Mouse (Mus musculus) heart, embryonic 12.5 days (tissue): ENCODE data around the gene Maats1. TPM values are rescaled to one million over a fixed set of nuclear protein-coding genes. Genes with fewer than 3 reads are reported as not detected.

Source experiments
- ATAC-seq: fragments of 200-750 bp; cut with Nextera tagmentation; 2 replicates; pipeline ENCODE4 v1.8.0; 2017; ENCODE audit warnings: moderate TSS enrichment, moderate library complexity; ENCODE audit not compliant: insufficient number of reproducible peaks, low FRiP score
- H3K27ac ChIP-seq: fragments of 300-500 bp; sonication (generic); 2 replicates; pipeline ENCODE4 v1.5.1; 2016; ENCODE audit warnings: mild to moderate bottlenecking, moderate library complexity; ENCODE audit not compliant: poor library complexity, severe bottlenecking
- H3K27me3 ChIP-seq: fragments of 300-500 bp; sonication (generic); replicated peaks from 2 replicates; pipeline ENCODE4 v1.6.1; 2016; ENCODE audit warnings: mild to moderate bottlenecking, moderate library complexity
- H3K36me3 ChIP-seq: fragments of 300-500 bp; sonication (generic); 2 replicates; pipeline ENCODE4 v1.6.1; 2016; ENCODE audit warnings: mild to moderate bottlenecking, moderate library complexity
- H3K4me1 ChIP-seq: fragments of 300-500 bp; sonication (generic); replicated peaks from 2 replicates; pipeline ENCODE4 v1.6.1; 2016; ENCODE audit warnings: mild to moderate bottlenecking
- H3K4me2 ChIP-seq: fragments of 300-500 bp; sonication (generic); 2 replicates; pipeline ENCODE4 v1.6.1; 2016; ENCODE audit warnings: mild to moderate bottlenecking, moderate library complexity
- H3K4me3 ChIP-seq: fragments of 300-500 bp; sonication (generic); 2 replicates; pipeline ENCODE4 v1.5.1; 2016; ENCODE audit warnings: mild to moderate bottlenecking
- H3K9ac ChIP-seq: fragments of 300-500 bp; sonication (generic); 2 replicates; pipeline ENCODE4 v1.6.1; 2016; ENCODE audit warnings: mild to moderate bottlenecking, moderate library complexity
- H3K9me3 ChIP-seq: fragments of 300-500 bp; sonication (generic); replicated peaks from 2 replicates; pipeline ENCODE4 v1.6.1; 2016; ENCODE audit warnings: mild to moderate bottlenecking, moderate library complexity
- WGBS: fragments of 180-500 bp; shearing (Covaris S2); methylation state at CpG from one replicate; pipeline ENCODE4 v1.1.7; 2016; 5-methylcytosine and 5-hydroxymethylcytosine counted together
- polyA plus RNA-seq: library from polyadenylated mRNA; unstranded; fragments of >200 nt; fragmentation: Nextera tagmentation; extraction: Ambion mirVana; gene quantifications from 2 replicates; pipeline ENCODE4 v1.2.1, GENCODE M21; 2016

Maats1 gene
- polyA plus RNA-seq, 1 experiment from 2014 or later: not detected

- Histone ChIP-seq H3K4me1 (peaks cover 74% of the 10 kb centered on the region), H3K4me2 (peak overlapping the region; percentile 55; the same call in 1 of the 2 replicates), H3K27me3 (no peaks in the 10 kb centered on the region), H3K27ac (peak overlapping the region; percentile 78), H3K4me3 (no peak overlapping the region), H3K9me3 (no peaks in the 10 kb centered on the region), H3K36me3 (peaks cover 69% of the 10 kb centered on the region), H3K9ac (peak overlapping the region; percentile 51)
- ATAC-seq: no peak
- WGBS: 74% methylated on average over 8 of the region's 8 CpGs
These were observed 28.9 kb upstream of the Maats1 start for GRCm38 (mm10) chr16:38370633-38371374.

DNA sequence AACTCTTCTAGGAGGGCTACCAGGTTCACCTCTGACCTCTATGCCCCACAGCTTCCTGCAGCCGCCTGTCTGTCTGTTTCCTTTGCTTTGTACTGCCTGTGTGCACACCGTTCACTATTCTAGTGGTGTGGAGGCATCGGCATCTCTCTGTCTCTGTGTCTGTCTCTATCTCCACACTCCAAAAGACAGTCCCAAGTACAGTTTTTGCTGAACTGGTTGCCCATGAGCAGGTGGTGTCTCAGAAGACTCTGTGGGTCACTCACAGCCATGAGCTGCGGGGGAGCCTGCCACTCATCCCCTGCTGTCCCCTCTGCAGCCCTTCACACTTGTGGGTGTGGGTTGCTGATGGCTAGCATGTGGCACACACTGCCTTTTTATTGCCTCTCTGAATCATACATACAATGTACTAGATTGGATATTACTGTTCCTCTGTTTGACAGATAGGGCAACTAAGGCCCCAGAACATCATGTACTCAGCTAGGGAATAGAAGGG, 28.1 kb upstream of the Maats1 start:
- peak overlapping the region; percentile 78; the same call in 1 of the 2 replicates for H3K27ac ChIP-seq
- H3K4me3 ChIP-seq: no peak overlapping the region
- no peaks in the 10 kb centered on the region for H3K27me3 ChIP-seq
- peak overlapping the region; percentile 51 for H3K9ac ChIP-seq
- WGBS: 77% methylated on average over 4 of the region's 4 CpGs
- no peaks in the 10 kb centered on the region for H3K9me3 ChIP-seq
- peak overlapping the region; percentile 55 for H3K4me2 ChIP-seq
- ATAC-seq: no peak
- peaks cover 66% of the 10 kb centered on the region for H3K4me1 ChIP-seq
- peaks cover 67% of the 10 kb centered on the region for H3K36me3 ChIP-seq

DNA sequence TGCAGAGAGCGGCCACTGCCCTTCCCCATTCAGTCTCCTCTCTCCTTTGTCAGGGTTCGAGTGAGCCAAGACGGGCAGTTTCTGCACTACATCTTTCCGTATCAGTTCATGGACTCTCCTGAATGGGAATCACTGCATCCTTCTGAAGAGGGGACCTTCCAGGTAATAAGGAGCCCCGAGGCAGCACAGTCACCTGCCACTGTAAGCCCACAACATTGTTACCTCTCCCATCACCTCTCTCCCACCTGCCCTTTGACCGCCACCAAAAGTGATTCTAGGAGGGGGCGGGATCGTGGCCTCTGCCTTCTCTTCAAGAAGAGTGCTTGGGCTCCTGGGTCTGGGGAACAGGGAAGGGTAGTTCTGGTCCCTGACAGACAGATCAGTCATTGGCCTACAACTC, 27.5 kb upstream of the Maats1 start:
- Histone ChIP-seq H3K9me3 (no peaks in the 10 kb centered on the region), H3K4me3 (peak overlapping the region; percentile 5; the same call in 1 of the 2 replicates), H3K4me1 (peaks cover 60% of the 10 kb centered on the region), H3K36me3 (peaks cover 61% of the 10 kb centered on the region), H3K27ac (peak overlapping the region; percentile 35), H3K9ac (peak overlapping the region; percentile 51; the same call in 1 of the 2 replicates), H3K4me2 (peak overlapping the region; percentile 55), H3K27me3 (no peaks in the 10 kb centered on the region)
- ATAC-seq: no peak
- WGBS: 79% methylated on average over 8 of the region's 8 CpGs

- Histone ChIP-seq H3K4me2 (peak overlapping the region; percentile 55), H3K9me3 (no peaks in the 10 kb centered on the region), H3K27me3 (no peaks in the 10 kb centered on the region), H3K9ac (peak overlapping the region; percentile 51), H3K4me3 (peak overlapping the region; percentile 26; the same call in 1 of the 2 replicates), H3K36me3 (peaks cover 57% of the 10 kb centered on the region), H3K4me1 (peaks cover 56% of the 10 kb centered on the region), H3K27ac (peak overlapping the region; percentile 35)
- no peak for ATAC-seq
- 73% methylated on average over 7 of the region's 7 CpGs for WGBS
These were observed 27.1 kb upstream of the Maats1 start for GRCm38 (mm10) chr16:38369000-38369399.

GRCm38 (mm10) chr16:38368336-38368735, 26.4 kb upstream of the Maats1 start:
- Histone ChIP-seq H3K9ac (peak overlapping the region; percentile 39; the same call in 1 of the 2 replicates), H3K9me3 (no peaks in the 10 kb centered on the region), H3K4me2 (peak overlapping the region; percentile 55), H3K27me3 (no peaks in the 10 kb centered on the region), H3K4me3 (peak overlapping the region; percentile 26; the same call in 1 of the 2 replicates), H3K36me3 (peaks cover 50% of the 10 kb centered on the region), H3K4me1 (peaks cover 49% of the 10 kb centered on the region), H3K27ac (no peak overlapping the region)
- WGBS: 35% methylated on average over 10 of the region's 10 CpGs
- ATAC-seq: no peak

GRCm38 (mm10) chr16:38366231-38366630, 24.3 kb upstream of the Maats1 start:
- peaks cover 33% of the 10 kb centered on the region for H3K36me3 ChIP-seq
- ATAC-seq: no peak
- peak overlapping the region; percentile 100; the same call in 1 of the 2 replicates for H3K27ac ChIP-seq
- H3K9me3 ChIP-seq: no peaks in the 10 kb centered on the region
- H3K4me2 ChIP-seq: peak overlapping the region; percentile 83
- H3K27me3 ChIP-seq: no peaks in the 10 kb centered on the region
- peak overlapping the region; percentile 94 for H3K9ac ChIP-seq
- peak overlapping the region; percentile 66 for H3K4me3 ChIP-seq
- 43% methylated on average over 4 of the region's 4 CpGs for WGBS
- H3K4me1 ChIP-seq: peaks cover 46% of the 10 kb centered on the region

DNA sequence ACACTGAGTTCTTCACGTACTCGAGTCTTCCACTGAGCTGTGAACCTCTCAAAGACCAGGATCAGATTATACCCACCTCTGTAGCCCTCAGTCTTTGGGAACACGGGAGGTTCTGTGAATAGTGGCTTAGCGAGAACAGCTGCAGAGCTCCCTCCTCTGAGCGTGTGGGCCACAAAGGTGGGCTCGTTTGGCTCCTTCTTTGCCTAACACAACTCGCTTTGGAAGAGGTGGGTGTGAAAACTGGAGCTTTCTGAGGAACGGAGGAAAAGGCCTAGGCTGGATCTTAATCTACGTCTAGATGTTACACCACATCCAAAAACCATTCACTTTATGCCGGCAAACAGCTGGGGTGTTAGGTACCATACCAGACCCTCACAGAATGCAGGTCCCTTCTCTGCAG, 23.4 kb upstream of the Maats1 start:
- WGBS: 46% methylated on average over 10 of the region's 10 CpGs
- ATAC-seq: no peak
- H3K4me3 ChIP-seq: peak overlapping the region; percentile 66
- H3K4me1 ChIP-seq: peaks cover 46% of the 10 kb centered on the region
- H3K9ac ChIP-seq: peak overlapping the region; percentile 94
- peaks cover 25% of the 10 kb centered on the region for H3K36me3 ChIP-seq
- no peaks in the 10 kb centered on the region for H3K27me3 ChIP-seq
- peak overlapping the region; percentile 83 for H3K4me2 ChIP-seq
- peak overlapping the region; percentile 100 for H3K27ac ChIP-seq
- no peaks in the 10 kb centered on the region for H3K9me3 ChIP-seq

DNA sequence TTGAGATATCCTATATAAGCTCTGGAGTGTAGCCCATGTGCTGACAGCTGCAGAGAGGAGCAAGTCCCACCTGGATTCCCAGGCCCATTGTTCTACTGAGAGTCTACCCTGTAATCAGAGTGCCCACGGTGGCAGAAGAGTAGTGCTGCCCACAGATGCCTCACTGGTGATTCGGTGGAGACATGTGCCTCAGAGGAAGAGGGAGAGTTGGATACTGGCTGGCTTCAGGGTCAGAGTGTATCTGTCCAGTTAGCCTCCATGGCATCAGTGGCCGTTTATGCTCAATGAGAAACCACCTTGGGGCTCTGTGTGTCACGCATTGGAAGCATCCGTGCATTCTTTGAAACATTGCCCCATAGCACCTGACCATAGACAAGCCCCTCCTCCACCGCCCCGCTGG, 21.7 kb upstream of the Maats1 start:
- Histone ChIP-seq H3K27ac (peak overlapping the region; percentile 100), H3K4me3 (peak overlapping the region; percentile 66), H3K9ac (peak overlapping the region; percentile 94)

GRCm38 (mm10) chr16:38363256-38363595, 21.3 kb upstream of the Maats1 start:
- peak overlapping the region; percentile 94 for H3K9ac ChIP-seq
- peak overlapping the region; percentile 83 for H3K4me2 ChIP-seq
- 7% methylated on average over 3 of the region's 3 CpGs for WGBS
- peaks cover 6% of the 10 kb centered on the region for H3K36me3 ChIP-seq
- peak overlapping the region; percentile 66 for H3K4me3 ChIP-seq
- peak overlapping the region; percentile 100 for H3K27ac ChIP-seq
- peaks cover 38% of the 10 kb centered on the region for H3K4me1 ChIP-seq
- no peaks in the 10 kb centered on the region for H3K9me3 ChIP-seq
- ATAC-seq: 0 out of 2 replicates have a peak, but pooled peaks have one; percentile 1
- H3K27me3 ChIP-seq: no peaks in the 10 kb centered on the region

More for the DNA sequence above, 21.7 kb upstream of the Maats1 start:
- no peak for ATAC-seq
- WGBS: 21% methylated on average over 7 of the region's 7 CpGs
- Histone ChIP-seq H3K4me1 (peaks cover 42% of the 10 kb centered on the region), H3K36me3 (peaks cover 9% of the 10 kb centered on the region), H3K9me3 (no peaks in the 10 kb centered on the region), H3K27me3 (no peaks in the 10 kb centered on the region), H3K4me2 (peak overlapping the region; percentile 83)

- H3K4me2 ChIP-seq: peak overlapping the region; percentile 83
- H3K9ac ChIP-seq: peak overlapping the region; percentile 94
- no peaks in the 10 kb centered on the region for H3K27me3 ChIP-seq
- peak overlapping the region; percentile 100 for H3K27ac ChIP-seq
- H3K9me3 ChIP-seq: no peaks in the 10 kb centered on the region
- H3K4me3 ChIP-seq: peak overlapping the region; percentile 66
- H3K36me3 ChIP-seq: peaks cover 6% of the 10 kb centered on the region; the same call in 1 of the 2 replicates
- peak; percentile 57; the same call in 1 of the 2 replicates for ATAC-seq
- 24% methylated on average over 20 of the region's 20 CpGs for WGBS
- peaks cover 37% of the 10 kb centered on the region for H3K4me1 ChIP-seq
These were observed 20.7 kb upstream of the Maats1 start for GRCm38 (mm10) chr16:38362493-38363255.

DNA sequence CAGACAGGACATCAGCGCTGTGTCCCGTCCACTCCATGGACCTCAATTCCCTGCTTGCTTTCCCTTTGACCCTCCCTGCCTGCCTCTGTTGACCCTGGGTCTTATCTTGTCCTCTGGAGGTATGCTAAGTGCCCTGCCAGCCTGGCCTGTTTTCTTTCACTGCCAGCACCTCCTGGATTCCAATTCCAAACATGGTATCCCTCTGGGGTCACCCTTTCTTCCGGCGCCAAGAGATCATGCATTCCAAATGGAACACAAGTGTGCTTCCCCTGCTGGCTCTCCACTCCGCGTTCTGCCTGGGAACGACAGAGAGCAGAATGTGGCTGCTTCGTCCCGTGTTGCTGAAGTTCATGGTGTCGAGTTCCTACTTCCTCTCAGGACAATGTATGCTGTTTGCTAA, 20.0 kb upstream of the Maats1 start, which contains the start of gene Popdc2:
Gene Popdc2 (plus strand): TSS at position 277 of the 400 bp plus-strand sequence.
- Histone ChIP-seq H3K27me3 (no peaks in the 10 kb centered on the region), H3K4me2 (peak within 1 kb of the TSS; percentile 83), H3K9ac (peak within 1 kb of the TSS; percentile 94), H3K27ac (peak within 1 kb of the TSS; percentile 100), H3K36me3 (peaks cover 7% of the 10 kb centered on the region; the same call in 1 of the 2 replicates), H3K4me3 (peak within 1 kb of the TSS; percentile 66), H3K9me3 (no peaks in the 10 kb centered on the region), H3K4me1 (peaks cover 37% of the 10 kb centered on the region)
- 3% methylated on average over 10 of the region's 10 CpGs for WGBS
- peak; percentile 79 for ATAC-seq
